Mouse (Mus musculus) thymus, adult 2 months (tissue): ENCODE results near the gene Gm20388.

Source experiments
- CTCF ChIP-seq: fragments of 200-500 bp; IDR thresholded peaks from 2 replicates; pipeline ENCODE4 v1.5.1; 2012; ENCODE audit warnings: mild to moderate bottlenecking, control low read depth, low read length, moderate library complexity, borderline replicate concordance; ENCODE audit not compliant: control insufficient read depth, poor library complexity, insufficient read depth; ENCODE audit errors: extremely low read depth
- POLR2A ChIP-seq: fragments of 200-500 bp; IDR thresholded peaks from 2 replicates; pipeline ENCODE4 v1.6.1; 2012; ENCODE audit warnings: mild to moderate bottlenecking, low read length, control low read depth, moderate library complexity; ENCODE audit not compliant: control insufficient read depth, poor library complexity, insufficient read depth; ENCODE audit errors: extremely low read depth

- TF ChIP-seq CTCF (peak; percentile 57; the same call in 1 of the 2 replicates), POLR2A (no peak)
Observed at GRCm38 (mm10) chr8:120315644-120316043, 405.0 kb downstream of the Gm20388 start.
